Mouse (Mus musculus) lung, postnatal 0 days (tissue): ENCODE results near the gene Vmn1r41.

Source experiments
- CTCF ChIP-seq: IDR thresholded peaks from 2 replicates; pipeline ENCODE4 v1.5.1; 2016; ENCODE audit warnings: antibody characterized with exemption, mild to moderate bottlenecking
- EP300 ChIP-seq: IDR thresholded peaks from 2 replicates; pipeline ENCODE4 v1.6.1; 2016; ENCODE audit warnings: antibody characterized with exemption, mild to moderate bottlenecking, control low read depth

DNA sequence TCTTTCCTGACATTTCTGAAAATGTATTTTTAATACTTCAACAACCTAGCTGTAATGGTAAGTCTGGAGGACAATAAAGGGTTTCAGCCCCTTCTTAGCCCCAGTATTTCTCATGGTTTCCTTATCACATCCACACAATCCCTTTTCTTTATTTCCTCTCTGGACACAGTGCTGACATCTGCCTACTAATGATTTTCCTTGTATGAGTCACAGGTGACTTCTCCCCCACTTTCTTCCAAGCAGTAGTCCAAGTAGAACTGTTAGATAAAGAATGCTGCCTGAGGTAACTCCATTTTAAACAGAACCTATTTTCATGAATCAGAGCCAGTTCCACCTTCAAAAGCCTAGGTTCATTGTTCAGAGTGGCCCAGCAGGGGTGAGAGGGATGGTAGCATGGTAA, 2.2 kb downstream of the Vmn1r41 start:
- no peak for TF ChIP-seq EP300
- TF ChIP-seq CTCF: no peak
